Mouse (Mus musculus): ENCODE measurements around the gene Gpr179. TPM values are rescaled to one million over a fixed set of nuclear protein-coding genes. Genes with fewer than 3 reads are reported as not detected.

The Gpr179 gene
- 0.09 TPM in 2 replicates for polyA plus RNA-seq (2012; rRNA removed)

GRCm38 (mm10) chr11:97352027-97352684 lies at the start of gene Gpr179:
Gene Gpr179, minus strand, starts transcription at chr11:97352077.

GRCm38 (mm10) chr11:97361948-97362648 lies 10.2 kb upstream of the Gpr179 start, which contains the start of gene Socs7:
Gene Socs7, plus strand, starts transcription at chr11:97362551.

DNA sequence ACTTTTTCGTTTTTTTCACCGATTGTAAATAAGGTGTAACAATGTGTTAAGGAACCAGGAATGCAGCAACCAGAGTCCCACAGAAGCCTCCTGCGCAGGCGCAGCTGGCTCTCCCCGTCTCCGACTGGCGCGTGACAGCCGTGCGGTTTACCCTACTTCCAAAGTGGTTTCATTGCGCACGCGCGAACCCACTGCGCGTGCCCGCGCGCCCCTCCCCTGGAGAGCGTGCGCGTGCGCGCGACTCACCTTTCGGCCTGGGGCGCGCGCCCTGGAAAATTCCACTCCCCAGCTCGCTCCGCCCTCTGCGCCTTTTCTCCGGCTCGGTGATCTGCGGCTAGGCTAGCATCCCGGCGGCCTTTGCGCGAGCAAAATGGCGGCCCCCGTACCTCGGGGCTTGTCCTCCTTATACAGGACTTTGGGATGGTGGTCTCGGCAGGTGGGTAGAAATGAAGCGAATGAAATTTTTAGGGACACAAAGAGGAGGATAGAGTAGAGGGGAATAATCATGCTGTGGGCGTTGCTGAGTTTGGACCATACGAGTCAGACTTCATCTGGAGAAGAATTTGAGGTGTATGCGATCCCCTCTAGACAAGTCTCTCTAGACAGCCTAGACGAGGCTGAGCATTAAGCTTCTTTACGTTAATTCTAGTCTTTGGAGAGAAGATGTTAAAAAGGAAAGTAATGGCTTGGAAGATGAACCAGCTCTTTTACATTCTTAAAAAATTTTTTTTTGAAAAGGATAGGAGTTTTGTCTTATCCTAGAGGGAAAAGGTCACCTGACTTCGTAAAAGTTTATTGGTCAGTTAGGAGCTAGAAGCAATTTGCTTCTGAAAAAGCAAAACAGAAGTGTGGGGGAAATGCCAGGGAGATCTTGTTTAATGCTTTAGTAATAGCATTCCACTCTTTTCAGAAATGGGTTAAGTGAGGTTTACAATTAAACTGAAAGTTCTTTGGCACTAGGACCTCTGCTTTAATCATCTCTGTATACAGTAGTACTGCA lies 36.1 kb downstream of the Gpr179 start, which contains the start of gene Mrpl45:
Gene Mrpl45, plus strand, starts transcription at position 213 of the 1,000 bp plus-strand sequence.

Other genes with a start within 250 kb of the Gpr179 start
- gene Tbx21, start 236.7 kb downstream of the Gpr179 start, polyA plus RNA-seq (2012; rRNA removed) = 0.25 and 0.54 TPM in 2 replicates
- gene Tbkbp1, start 200.6 kb downstream of the Gpr179 start, polyA plus RNA-seq (2012; rRNA removed) = 7.7 and 7.8 TPM in 2 replicates
- gene Kpnb1, start 164.2 kb downstream of the Gpr179 start, polyA plus RNA-seq (2012; rRNA removed) = 16.9 and 20.8 TPM in 2 replicates
- gene Npepps, start 71.4 kb downstream of the Gpr179 start, polyA plus RNA-seq (2012; rRNA removed) = 28.1 and 39.9 TPM in 2 replicates
- gene Mrpl45, start 36.4 kb downstream of the Gpr179 start, polyA plus RNA-seq (2012; rRNA removed) = 9.4 and 10.0 TPM in 2 replicates
- 6.0 and 6.6 TPM in 2 replicates for gene Socs7, start 10.5 kb upstream of the Gpr179 start, polyA plus RNA-seq (2012; rRNA removed)
- 21.4 and 23.5 TPM in 2 replicates for gene Arhgap23, start 63.5 kb upstream of the Gpr179 start, polyA plus RNA-seq (2012; rRNA removed)
- not detected in 2 replicates for gene 4933428G20Rik, start 148.3 kb upstream of the Gpr179 start, polyA plus RNA-seq (2012; rRNA removed)
- 0.73 and 0.81 TPM in 2 replicates for gene Srcin1, start 224.1 kb upstream of the Gpr179 start, polyA plus RNA-seq (2012; rRNA removed)